Comparison of ENCODE assay signal across 13 mouse cellular contexts in genomic region chr9:90235258-90235882, GRCm38 (mm10). TPM values are rescaled to one million over a fixed set of nuclear protein-coding genes. Genes with fewer than 3 reads are reported as not detected.
DNase-seq lines count a peak whose midpoint lies in the region; ATAC-seq and TF ChIP-seq lines count a peak whose summit lies in the region.
"Had no signal": no experiment of that assay in that cellular context is flagged by ENCODE, and none has a peak within 500 bp of the region (broad histone marks: within the 10 kb centered on the region; RNA-seq: fewer than 3 reads in every experiment).

No protein-coding gene starts in this region.

- no peak overlapping the region for H3K4me2 ChIP-seq in liver, embryonic 11.5 days
- no peak overlapping the region for H3K4me2 ChIP-seq in forebrain, embryonic 13.5 days

- no peaks in the 10 kb centered on the region for H3K27me3 ChIP-seq in heart, embryonic 10.5 days (ENCODE audit: insufficient read depth, poor library complexity, severe bottlenecking)
- H3K27me3 ChIP-seq in Patski = no peaks in the 10 kb centered on the region
- no peaks in the 10 kb centered on the region for H3K27me3 ChIP-seq in liver, embryonic 11.5 days (replicated peaks; ENCODE audit: control insufficient read depth, insufficient read depth, low read length)
- no peaks in the 10 kb centered on the region for H3K27me3 ChIP-seq in forebrain, embryonic 13.5 days

- in situ Hi-C loops in Patski (cut with MboI; ENCODE audit: low pct_unique_long_range_greater_than_20kb) = no loop called here

- peak; percentile 49 for ATAC-seq in Patski
- peak; percentile 24 for ATAC-seq in liver, embryonic 11.5 days (replicated peaks; ENCODE audit: low FRiP score)
- ATAC-seq in neutrophil, adult 5-6 weeks (ENCODE audit: extremely low read depth, insufficient number of reproducible peaks, low FRiP score, poor library complexity, severe bottlenecking) = peak; percentile 51
- no peak for ATAC-seq in forebrain, embryonic 13.5 days

- no peak for TF ChIP-seq CTCF in Patski (IDR thresholded peaks at IDR 0.05)

- no peak overlapping the region for H3K4me3 ChIP-seq in heart, embryonic 10.5 days
- H3K4me3 ChIP-seq in liver, embryonic 11.5 days (ENCODE audit: low read depth, low read length) = no peak overlapping the region
- no peak overlapping the region for H3K4me3 ChIP-seq in forebrain, embryonic 13.5 days
- H3K4me3 ChIP-seq: erythroblast, embryonic 14.5 days; left cerebral cortex, adult 2 months had no signal

- no peak overlapping the region; the same call in 1 of the 2 replicates for H3K27ac ChIP-seq in heart, embryonic 10.5 days
- peak overlapping the region; percentile 32; the same call in 1 of the 2 replicates for H3K27ac ChIP-seq in liver, embryonic 11.5 days (ENCODE audit: low read depth, low read length)
- H3K27ac ChIP-seq in forebrain, embryonic 13.5 days = no peak overlapping the region
- H3K27ac ChIP-seq: left cerebral cortex, adult 2 months had no signal

- no peaks in the 10 kb centered on the region for H3K9me3 ChIP-seq in heart, embryonic 10.5 days
- H3K9me3 ChIP-seq in liver, embryonic 11.5 days (ENCODE audit: control insufficient read depth, low read length) = no peaks in the 10 kb centered on the region
- no peaks in the 10 kb centered on the region for H3K9me3 ChIP-seq in forebrain, embryonic 13.5 days (replicated peaks)

- CTCF ChIA-PET in Patski (lab: Charles Lee) = interaction anchor here (1.9 kb wide), 1 partner anchor 11 kb away, joined by 4 read pairs; no protein-coding TSS in a partner anchor

- POLR2A ChIA-PET in Patski (lab: Charles Lee) = no interaction called here

- H3K9ac ChIP-seq in liver, embryonic 11.5 days (ENCODE audit: low read depth, low read length) = no peak overlapping the region
- no peak overlapping the region for H3K9ac ChIP-seq in forebrain, embryonic 13.5 days

- H3K36me3 ChIP-seq in heart, embryonic 10.5 days = peaks cover 20% of the 10 kb centered on the region
- peaks cover 3% of the 10 kb centered on the region; the same call in 1 of the 2 replicates for H3K36me3 ChIP-seq in liver, embryonic 11.5 days (ENCODE audit: control insufficient read depth, insufficient read depth, low read length)
- no peaks in the 10 kb centered on the region for H3K36me3 ChIP-seq in forebrain, embryonic 13.5 days (ENCODE audit: poor library complexity, severe bottlenecking)

- 71% methylated on average over 10 of the region's 10 CpGs for whole genome bisulfite sequencing in heart, embryonic 10.5 days
- WGBS in liver, embryonic 11.5 days = 59% methylated on average over 10 of the region's 10 CpGs
- 90% methylated on average over 10 of the region's 10 CpGs for WGBS in forebrain, embryonic 13.5 days

- peak; percentile 88 for DNase-seq in heart, adult 11 months
- DNase-seq in heart, embryonic 10.5 days (ENCODE audit: low spot score) = no peak
- DNase-seq in Patski (ENCODE audit: low read depth, low spot score) = no peak
- DNase-seq in liver, embryonic 11.5 days (ENCODE audit: low spot score) = no peak
- DNase-seq in thymus, postnatal 10 days (ENCODE audit: low spot score in 2 of 2) = no peak
- DNase-seq in neural tube, embryonic 10.5 days (ENCODE audit: extremely low spot score, low spot score) = no peak
- DNase-seq: gastrocnemius, postnatal 36 days; kidney, postnatal 36 days; lung, postnatal 4 days had no signal

- H3K4me1 ChIP-seq in heart, embryonic 10.5 days = peaks cover 35% of the 10 kb centered on the region
- H3K4me1 ChIP-seq in liver, embryonic 11.5 days (replicated peaks; ENCODE audit: control insufficient read depth, insufficient read depth, low read length) = peaks cover 32% of the 10 kb centered on the region
- no peaks in the 10 kb centered on the region for H3K4me1 ChIP-seq in forebrain, embryonic 13.5 days

RNA-seq across cellular contexts. Expression of gene Tbc1d2b, which starts 35.2 kb away (rescaled TPM):
- polyA plus RNA-seq in heart, embryonic 10.5 days (2016; fragmentation: Nextera tagmentation; extraction: Ambion mirVana) = 7.2 and 8.0 TPM in 2 replicates
- polyA plus RNA-seq in Patski (2021) = 11.8 TPM
- polyA plus RNA-seq in liver, embryonic 11.5 days (2014; fragmentation: Nextera tagmentation; extraction: Ambion mirVana) = 13.2 and 14.2 TPM in 2 replicates
- total RNA-seq in neutrophil, adult 5-6 weeks (2017) = 28.9 and 29.6 TPM in 2 replicates
- polyA plus RNA-seq in forebrain, embryonic 13.5 days (2015; fragmentation: Nextera tagmentation; extraction: Ambion mirVana) = 4.1 and 4.7 TPM in 2 replicates
